Mouse (Mus musculus) monocyte, adult 2 months (primary cell): ENCODE data around the gene Palm2.

Source experiments
- DNase-seq, 2 experiments: peaks; one replicate each; pipeline ENCODE4 v3.0.0; 2022; ENCODE audit warnings: low spot score in 2 of 2, low read depth in 1 of 2

Palm2 gene

DNA sequence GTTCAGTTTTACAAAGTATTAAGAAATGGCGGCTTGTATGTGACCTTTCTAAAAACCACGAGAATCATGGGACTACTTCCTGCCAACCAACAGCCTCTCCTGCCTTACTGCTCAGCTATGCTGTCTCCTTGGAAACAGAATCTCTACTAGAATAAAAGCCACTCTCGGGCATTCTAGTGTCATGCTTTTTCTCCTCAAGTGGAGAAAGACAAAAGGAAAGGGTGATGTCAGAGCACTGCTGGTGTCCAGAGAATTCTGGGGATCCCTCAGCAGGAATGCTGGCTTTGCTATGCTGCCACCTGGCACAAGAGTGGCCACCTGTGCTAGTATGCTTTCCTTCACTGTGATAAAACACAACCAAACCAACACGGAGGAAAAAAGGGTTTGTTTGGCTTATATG is 226.4 kb downstream of the Palm2 start:
- DNase-seq, result no peak

DNA sequence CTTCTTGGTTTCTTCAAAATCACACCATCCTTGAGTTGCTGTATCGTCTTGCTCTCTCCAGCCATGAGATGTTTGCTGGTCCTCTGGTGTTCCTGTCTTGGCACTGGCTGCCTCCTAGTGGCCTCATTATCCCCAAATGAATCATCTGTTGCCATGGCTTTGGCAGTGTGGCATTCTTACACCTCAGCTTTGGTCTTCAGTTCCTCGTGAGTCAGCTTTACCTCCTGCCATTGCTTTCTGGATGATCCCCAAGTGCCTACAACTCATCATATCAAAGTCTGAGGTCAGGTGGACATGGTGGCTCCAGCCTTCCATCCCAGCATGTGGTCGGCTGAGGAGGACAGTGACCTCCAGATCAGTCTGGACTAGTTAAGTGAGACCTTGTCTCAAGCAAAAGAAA is 232.1 kb downstream of the Palm2 start:
- DNase-seq, result no peak

GRCm38 (mm10) chr4:57670813-57671469 is 236.9 kb downstream of the Palm2 start:
- DNase-seq, result no peak

DNA sequence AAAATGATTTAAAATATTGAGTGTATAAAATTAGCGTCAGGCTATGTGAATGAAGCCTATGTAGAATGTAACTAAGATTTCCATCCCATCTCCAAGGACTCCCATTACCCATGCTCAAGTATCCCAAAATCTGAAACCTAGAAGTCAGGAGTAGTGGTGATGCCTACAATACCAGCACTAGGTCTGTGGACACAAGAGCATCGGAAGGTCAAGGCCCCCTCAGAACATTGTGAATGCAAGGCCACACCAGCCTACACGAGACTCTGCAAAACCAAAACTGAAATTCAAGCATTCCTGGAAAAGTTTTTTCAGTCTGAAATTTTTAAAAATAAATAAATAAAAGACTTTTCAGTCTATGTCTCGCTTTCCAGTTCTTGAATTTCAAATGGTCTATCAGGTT is 238.5 kb downstream of the Palm2 start:
- DNase-seq, result no peak

- DNase-seq, result peak; percentile 27 to 62
These were observed 239.2 kb downstream of the Palm2 start for GRCm38 (mm10) chr4:57672996-57673906.

DNA sequence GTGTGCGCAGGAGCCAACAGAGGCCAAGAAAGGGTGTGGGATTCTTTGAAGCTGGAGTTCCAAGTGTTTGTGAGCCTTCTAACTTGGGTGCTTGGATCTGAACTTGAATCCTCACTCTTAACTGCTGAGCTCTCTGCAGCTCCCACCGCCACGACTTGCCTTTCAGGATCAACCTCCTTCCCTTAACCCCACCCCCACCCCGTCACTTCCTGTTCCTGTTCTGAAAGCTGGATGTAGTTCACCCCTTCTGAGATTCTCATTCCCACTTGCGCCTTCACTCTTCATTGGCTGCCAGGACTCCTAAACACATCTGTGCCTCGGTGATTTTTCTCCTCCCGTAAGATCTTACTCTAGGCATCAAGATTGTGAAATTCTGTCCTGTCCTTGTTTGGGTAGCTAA is 240.3 kb downstream of the Palm2 start:
- no peak for DNase-seq

- DNase-seq, result no peak
These were observed 241.3 kb downstream of the Palm2 start for GRCm38 (mm10) chr4:57675387-57675786.

DNA sequence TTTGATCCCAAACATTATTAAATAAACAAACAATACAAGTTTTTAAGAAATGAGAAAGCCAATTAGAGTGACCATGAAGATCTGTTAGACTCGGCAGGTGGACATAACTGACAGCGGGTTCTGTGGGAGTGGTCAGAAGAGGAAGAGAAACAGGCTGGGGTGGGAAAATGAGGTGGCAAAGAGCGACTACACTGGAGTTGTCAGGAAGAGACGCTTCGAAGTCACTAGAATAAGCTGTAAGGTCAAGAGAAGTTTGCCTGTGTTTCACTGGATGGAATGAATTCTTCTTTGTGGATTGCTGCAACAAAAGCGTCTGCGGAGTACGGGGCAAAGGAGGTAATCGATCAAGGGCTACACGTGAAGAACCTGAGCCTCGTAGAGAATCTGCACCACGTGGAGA is 243.9 kb downstream of the Palm2 start:
- DNase-seq, result no peak

DNA sequence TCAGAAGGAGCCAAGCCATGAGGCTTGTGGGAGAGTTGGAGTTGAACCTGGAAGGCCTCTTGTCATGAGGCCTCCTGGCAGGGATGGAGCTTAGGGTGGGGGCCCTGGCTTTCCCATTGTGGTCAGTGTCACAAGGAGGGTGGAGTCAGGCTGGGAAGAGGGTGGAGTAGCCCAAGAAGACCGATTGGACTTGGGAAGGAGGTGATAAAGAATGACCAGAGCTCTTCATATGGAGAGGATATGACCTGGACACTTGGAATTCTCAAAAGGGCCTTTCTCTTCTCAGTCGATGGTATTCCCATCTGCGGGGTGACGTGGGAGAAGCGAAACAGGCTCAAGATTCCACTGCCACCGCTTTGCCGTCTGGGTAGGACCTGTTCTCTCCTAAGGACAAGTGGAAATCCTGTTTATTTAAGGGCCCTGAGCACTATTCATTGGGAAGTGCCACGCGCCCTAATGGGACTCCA is 245.0 kb downstream of the Palm2 start:
- DNase-seq, result no peak

GRCm38 (mm10) chr4:57680186-57680585 is 246.1 kb downstream of the Palm2 start:
- no peak for DNase-seq

DNA sequence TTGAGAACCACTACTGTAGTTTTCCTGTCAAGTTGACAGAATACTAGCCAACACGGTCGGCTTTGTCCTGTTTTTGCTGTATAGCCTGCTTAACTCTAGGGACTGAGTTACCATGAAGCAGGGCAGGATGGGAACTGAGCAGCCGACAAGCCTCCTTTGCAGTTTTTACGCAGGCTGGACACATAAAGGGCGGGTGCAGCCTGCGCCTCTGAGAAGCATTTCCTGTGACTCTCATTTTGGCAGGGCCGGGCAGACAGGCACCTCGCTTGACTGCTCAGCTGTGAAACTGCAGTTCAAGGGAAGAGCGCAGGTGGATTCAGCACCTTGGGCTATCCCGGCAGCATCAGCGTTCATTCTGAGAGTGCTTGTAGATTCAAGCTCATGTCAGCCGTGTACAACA is 247.5 kb downstream of the Palm2 start:
- DNase-seq, result no peak

- DNase-seq, result no peak
These were observed 248.3 kb downstream of the Palm2 start for GRCm38 (mm10) chr4:57682341-57682740.

- no peak for DNase-seq
These were observed 248.9 kb downstream of the Palm2 start for GRCm38 (mm10) chr4:57682944-57683343.

GRCm38 (mm10) chr4:57684676-57685215 is 250.7 kb downstream of the Palm2 start:
- no peak for DNase-seq

GRCm38 (mm10) chr4:57686736-57687135 is 252.7 kb downstream of the Palm2 start:
- no peak for DNase-seq

DNA sequence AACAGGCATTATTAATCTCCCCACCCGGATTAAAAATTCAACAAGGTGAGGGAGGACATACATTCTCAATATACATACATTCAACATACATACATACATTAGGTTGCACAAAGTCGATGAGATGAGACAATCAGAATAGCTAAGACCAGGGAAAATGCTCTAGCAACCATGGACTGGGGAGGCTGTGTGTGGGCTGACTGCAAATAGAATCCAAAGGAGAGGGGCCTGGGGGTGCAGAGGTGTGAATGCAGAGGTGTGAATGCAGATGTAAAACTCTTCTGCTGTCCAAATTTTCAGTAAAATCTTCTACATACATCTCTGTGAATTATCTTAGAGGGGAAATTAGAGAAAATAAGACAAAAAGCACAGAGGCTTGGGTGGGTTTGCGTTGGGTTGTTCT is 253.5 kb downstream of the Palm2 start:
- no peak for DNase-seq

- no peak for DNase-seq
These were observed 254.1 kb downstream of the Palm2 start for GRCm38 (mm10) chr4:57688131-57688530.

DNA sequence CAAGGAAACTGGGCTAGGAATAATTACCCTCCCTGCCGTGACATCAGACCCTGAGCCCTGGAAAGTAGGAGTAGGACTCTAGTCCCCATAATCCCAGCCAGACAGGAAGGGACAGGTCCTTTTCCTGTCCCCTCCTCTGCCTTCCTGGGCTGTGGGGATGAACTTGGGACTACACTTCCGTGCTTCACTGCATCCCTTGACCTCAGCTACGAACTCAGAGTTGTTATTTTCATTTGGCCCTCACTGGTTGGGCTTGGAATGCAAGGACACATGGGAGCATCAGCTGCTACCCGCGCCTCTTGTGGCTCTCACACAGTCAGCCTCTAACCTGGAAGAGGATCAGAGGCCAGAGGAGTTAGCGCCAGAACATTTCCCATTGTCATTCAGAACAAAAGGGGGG is 256.0 kb downstream of the Palm2 start:
- DNase-seq, result no peak

DNA sequence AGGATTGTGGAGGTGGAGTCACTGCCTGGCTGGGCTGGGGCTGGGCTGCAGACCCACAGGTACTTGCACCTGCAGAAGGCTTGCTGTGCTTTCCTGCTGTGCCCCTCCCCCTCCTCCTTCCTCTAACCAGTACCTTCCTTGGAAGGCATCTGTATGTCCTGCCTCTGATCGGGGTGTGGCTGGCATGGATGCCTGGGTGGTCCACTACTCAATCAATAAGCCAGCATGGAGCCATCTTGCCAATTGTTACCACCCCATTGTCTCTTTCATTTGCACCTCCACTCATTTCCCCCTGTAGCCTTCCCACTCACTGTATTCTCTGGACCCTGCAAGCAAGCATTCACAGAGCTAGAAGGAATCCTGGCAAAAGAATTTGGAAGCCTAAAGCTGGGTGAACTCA is 256.8 kb downstream of the Palm2 start:
- DNase-seq, result no peak

- DNase-seq, result no peak
These were observed 260.5 kb downstream of the Palm2 start for GRCm38 (mm10) chr4:57694356-57695136.

- DNase-seq, result no peak
These were observed 262.9 kb downstream of the Palm2 start for GRCm38 (mm10) chr4:57696955-57697354.
